In genomic region chr9:119958835-119959234, GRCm38 (mm10) we compare ENCODE assay signal across 26 mouse cellular contexts. TPM values are rescaled to one million over a fixed set of nuclear protein-coding genes. Genes with fewer than 3 reads are reported as not detected.
DNase-seq lines count a peak whose midpoint lies in the region; ATAC-seq lines count a peak whose summit lies in the region.
"Had no signal": no experiment of that assay in that cellular context is flagged by ENCODE, and none has a peak within 500 bp of the region (broad histone marks: within the 10 kb centered on the region; RNA-seq: fewer than 3 reads in every experiment).

No protein-coding gene starts in this region.

- H3K4me2 ChIP-seq in heart, embryonic 12.5 days = no peak overlapping the region
- H3K4me2 ChIP-seq in heart, embryonic 11.5 days = no peak overlapping the region
- H3K4me2 ChIP-seq: heart, embryonic 13.5 days; hindbrain, embryonic 14.5 days had no signal

- no peak overlapping the region for H3K27ac ChIP-seq in heart, embryonic 12.5 days (ENCODE audit: poor library complexity, severe bottlenecking)
- H3K27ac ChIP-seq in heart, embryonic 11.5 days (ENCODE audit: low read depth, low read length) = no peak overlapping the region
- H3K27ac ChIP-seq: forebrain, embryonic 10.5 days; gastrocnemius, adult 2 months; heart, embryonic 13.5 days; hindbrain, embryonic 14.5 days; hindbrain, postnatal 0 days had no signal

- H3K4me1 ChIP-seq in heart, embryonic 12.5 days (replicated peaks) = peaks cover 19% of the 10 kb centered on the region
- H3K4me1 ChIP-seq in heart, embryonic 11.5 days (ENCODE audit: control insufficient read depth, insufficient read depth, low read length) = peaks cover 6% of the 10 kb centered on the region

- no peaks in the 10 kb centered on the region for H3K9me3 ChIP-seq in heart, embryonic 12.5 days (replicated peaks)
- no peaks in the 10 kb centered on the region for H3K9me3 ChIP-seq in heart, embryonic 11.5 days (replicated peaks; ENCODE audit: control insufficient read depth, low read length)
- H3K9me3 ChIP-seq: forebrain, embryonic 10.5 days; G1E; heart, embryonic 13.5 days had no signal

- H3K4me3 ChIP-seq in heart, embryonic 12.5 days = no peak overlapping the region
- no peak overlapping the region for H3K4me3 ChIP-seq in heart, embryonic 11.5 days (ENCODE audit: low read depth, low read length)
- H3K4me3 ChIP-seq: forebrain, embryonic 10.5 days; gastrocnemius, adult 2 months; heart, embryonic 13.5 days had no signal

- DNase-seq in adrenal gland, adult 2 months = peak; percentile 54
- DNase-seq in adrenal gland, postnatal 4 days (ENCODE audit: low spot score in 2 of 2) = no peak
- peak; percentile 76 for DNase-seq in ES-CJ7 (ENCODE audit: low read depth, low spot score)
- no peak for DNase-seq in layer of hippocampus, postnatal 10 days (ENCODE audit: low spot score in 2 of 2)
- DNase-seq: cerebellum, adult 18-20 months; cerebellum, adult 9-10 months; cerebellum, postnatal 14 days; forebrain, postnatal 0 days; gastrocnemius, adult 2 months; gastrocnemius, postnatal 14 days; heart, adult 11 months; heart, postnatal 14 days; heart, postnatal 4 days; kidney, adult 18-20 months had no signal

- 0 out of 2 replicates have a peak, but pooled peaks have one; percentile 36 for ATAC-seq in heart, embryonic 12.5 days (ENCODE audit: insufficient number of reproducible peaks, low FRiP score)
- ATAC-seq in heart, embryonic 11.5 days (replicated peaks; ENCODE audit: insufficient number of reproducible peaks, low FRiP score, low TSS enrichment) = no peak
- ATAC-seq: activated CD4-positive, CD25-positive, alpha-beta regulatory T cell, adult 4 months; forebrain, embryonic 14.5 days; forebrain, postnatal 0 days; hindbrain, postnatal 0 days; inflammation-experienced regulatory T-cells, adult 6 months; intestine, embryonic 16.5 days; Patski had no signal

- H3K27me3 ChIP-seq in heart, embryonic 12.5 days (replicated peaks) = no peaks in the 10 kb centered on the region
- no peaks in the 10 kb centered on the region for H3K27me3 ChIP-seq in heart, embryonic 11.5 days (ENCODE audit: control insufficient read depth, insufficient read depth, low read length)
- H3K27me3 ChIP-seq: heart, embryonic 13.5 days; Patski had no signal

- 66% methylated on average over 9 of the region's 9 CpGs for WGBS in heart, embryonic 12.5 days
- WGBS in heart, embryonic 11.5 days (ENCODE audit: insufficient replicate concordance) = 60% methylated on average over 9 of the region's 9 CpGs

- no peaks in the 10 kb centered on the region for H3K36me3 ChIP-seq in heart, embryonic 12.5 days
- no peaks in the 10 kb centered on the region for H3K36me3 ChIP-seq in heart, embryonic 11.5 days (ENCODE audit: control insufficient read depth, insufficient read depth, low read length)
- H3K36me3 ChIP-seq: forebrain, embryonic 10.5 days; G1E; heart, embryonic 13.5 days had no signal

- no peak overlapping the region for H3K9ac ChIP-seq in heart, embryonic 12.5 days
- H3K9ac ChIP-seq in heart, embryonic 11.5 days (ENCODE audit: low read depth, low read length) = no peak overlapping the region
- H3K9ac ChIP-seq: forebrain, postnatal 0 days; heart, embryonic 13.5 days; hindbrain, embryonic 14.5 days had no signal

RNA-seq across cellular contexts. Expression of gene Ttc21a, which starts 21.4 kb away (rescaled TPM):
- total RNA-seq in adrenal gland, adult 2 months (2021) = under 1 TPM in 1 of 2 experiments, not detected in 1; 0.17 TPM
- 0.04 TPM in 2 replicates for polyA plus RNA-seq in adrenal gland, adult 2 months (2012; rRNA removed)
- under 1 TPM; 0.34 TPM for total RNA-seq in adrenal gland, postnatal 4 days (2021)
- 0.23 and 0.53 TPM in 2 replicates for polyA plus RNA-seq in heart, embryonic 12.5 days (2016; fragmentation: Nextera tagmentation; extraction: Ambion mirVana)
- 0.23 and 0.37 TPM in 2 replicates for polyA plus RNA-seq in heart, embryonic 11.5 days (2014; fragmentation: Nextera tagmentation; extraction: Ambion mirVana)
- 1 to 10 TPM; 1.3 to 2.9 TPM for total RNA-seq in layer of hippocampus, postnatal 10 days (2021)
- total RNA-seq: gastrocnemius, adult 2 months; gastrocnemius, postnatal 14 days had no signal
- polyA plus RNA-seq: activated CD4-positive, CD25-positive, alpha-beta regulatory T cell, adult 4 months; inflammation-experienced regulatory T-cells, adult 6 months had no signal

RNA-seq across cellular contexts. Expression of gene Gorasp1, which starts 21.5 kb away (rescaled TPM):
- 10 to 100 TPM; 15.1 to 31.9 TPM for total RNA-seq in adrenal gland, adult 2 months (2021)
- 26.6 and 30.5 TPM in 2 replicates for polyA plus RNA-seq in adrenal gland, adult 2 months (2012; rRNA removed)
- 10 to 100 TPM; 26.9 to 27.1 TPM for total RNA-seq in adrenal gland, postnatal 4 days (2021)
- polyA plus RNA-seq in heart, embryonic 12.5 days (2016; fragmentation: Nextera tagmentation; extraction: Ambion mirVana) = 21.7 and 21.8 TPM in 2 replicates
- polyA plus RNA-seq in heart, embryonic 11.5 days (2014; fragmentation: Nextera tagmentation; extraction: Ambion mirVana) = 18.0 and 20.3 TPM in 2 replicates
- total RNA-seq in layer of hippocampus, postnatal 10 days (2021) = 10 to 100 TPM; 28.9 to 31.2 TPM

RNA-seq across cellular contexts. Expression of gene Csrnp1, which starts 25.6 kb away (rescaled TPM):
- total RNA-seq in adrenal gland, adult 2 months (2021) = 10 to 100 TPM; 18.7 to 26.5 TPM
- 45.6 and 51.3 TPM in 2 replicates for polyA plus RNA-seq in adrenal gland, adult 2 months (2012; rRNA removed)
- 10 to 100 TPM; 18.0 to 18.1 TPM for total RNA-seq in adrenal gland, postnatal 4 days (2021)
- polyA plus RNA-seq in heart, embryonic 12.5 days (2016; fragmentation: Nextera tagmentation; extraction: Ambion mirVana) = 8.2 TPM in 2 replicates
- 3.3 and 4.2 TPM in 2 replicates for polyA plus RNA-seq in heart, embryonic 11.5 days (2014; fragmentation: Nextera tagmentation; extraction: Ambion mirVana)
- 10 to 100 TPM in 1 of 2 experiments, 1 to 10 TPM in 1; 9.9 to 10.4 TPM for total RNA-seq in layer of hippocampus, postnatal 10 days (2021)

Comparison
In these comparisons a context has a peak if more than half of its experiments do, and no peak if none do; other contexts are left out.
1. DNase-seq: peak in adrenal gland, adult 2 months (single experiment) and ES-CJ7 (single experiment); none in adrenal gland, postnatal 4 days (0 of 2) and layer of hippocampus, postnatal 10 days (0 of 2).